Mouse (Mus musculus) kidney, embryonic 15.5 days (tissue): ENCODE measurements at regions not wholly inside any gene's neighbourhood (a gene's known extent, or its start where the extent isn't known, plus 50 kb on each side); places are given as distances from the start of the nearest gene placed in this dataset.

Source experiments
- ATAC-seq: fragments of 200-750 bp; cut with Nextera tagmentation; replicated peaks from 2 replicates; pipeline ENCODE4 v1.8.0; 2017; ENCODE audit warnings: moderate TSS enrichment; ENCODE audit not compliant: low FRiP score
- H3K27ac ChIP-seq: fragments of 300-500 bp; sonication (generic); 2 replicates; pipeline ENCODE4 v1.5.1; 2015; ENCODE audit warnings: mild to moderate bottlenecking, inconsistent platforms
- H3K27me3 ChIP-seq: fragments of 300-500 bp; sonication (generic); 2 replicates; pipeline ENCODE4 v1.6.1; 2015; ENCODE audit warnings: inconsistent platforms
- H3K36me3 ChIP-seq: fragments of 300-500 bp; sonication (generic); 2 replicates; pipeline ENCODE4 v1.6.1; 2015; ENCODE audit warnings: inconsistent platforms
- H3K4me1 ChIP-seq: fragments of 300-500 bp; sonication (generic); 2 replicates; pipeline ENCODE4 v1.6.1; 2015; ENCODE audit warnings: inconsistent platforms
- H3K4me2 ChIP-seq: fragments of 300-500 bp; sonication (generic); 2 replicates; pipeline ENCODE4 v1.6.1; 2015; ENCODE audit warnings: moderate library complexity, mild to moderate bottlenecking, inconsistent platforms
- H3K4me3 ChIP-seq: fragments of 300-500 bp; sonication (generic); replicated peaks from 2 replicates; pipeline ENCODE4 v1.5.1; 2015; ENCODE audit warnings: mild to moderate bottlenecking, inconsistent platforms
- H3K9ac ChIP-seq: fragments of 300-500 bp; sonication (generic); 2 replicates; pipeline ENCODE4 v1.6.1; 2015; ENCODE audit warnings: mild to moderate bottlenecking, inconsistent platforms
- H3K9me3 ChIP-seq: fragments of 300-500 bp; sonication (generic); replicated peaks from 2 replicates; pipeline ENCODE4 v1.6.1; 2016; ENCODE audit warnings: inconsistent platforms
- WGBS: fragments of 180-500 bp; shearing (Covaris S2); methylation state at CpG from one replicate; pipeline ENCODE4 v1.1.7; 2015; ENCODE audit warnings: mixed read lengths; 5-methylcytosine and 5-hydroxymethylcytosine counted together

- H3K36me3 ChIP-seq = no peaks in the 10 kb centered on the region
- no peaks in the 10 kb centered on the region for H3K27me3 ChIP-seq
- no peaks in the 10 kb centered on the region for H3K9me3 ChIP-seq
- no peaks in the 10 kb centered on the region for H3K4me1 ChIP-seq
- no peak overlapping the region for H3K4me3 ChIP-seq
- H3K9ac ChIP-seq = no peak overlapping the region
- no peak overlapping the region for H3K27ac ChIP-seq
- H3K4me2 ChIP-seq = no peak overlapping the region
- no peak for ATAC-seq
- 75% methylated on average over 4 of the region's 4 CpGs for WGBS
These were observed 345.0 kb upstream of the Sphkap start for GRCm38 (mm10) chr1:83752976-83753375.

- Histone ChIP-seq H3K9me3 (no peaks in the 10 kb centered on the region), H3K9ac (no peak overlapping the region), H3K4me1 (no peaks in the 10 kb centered on the region), H3K4me2 (no peak overlapping the region), H3K27ac (no peak overlapping the region), H3K27me3 (no peaks in the 10 kb centered on the region), H3K36me3 (no peaks in the 10 kb centered on the region), H3K4me3 (no peak overlapping the region)
- WGBS = 84% methylated on average over 4 of the region's 4 CpGs
- ATAC-seq = no peak
These were observed 341.0 kb upstream of the Sphkap start for GRCm38 (mm10) chr1:83748974-83749373.

DNA sequence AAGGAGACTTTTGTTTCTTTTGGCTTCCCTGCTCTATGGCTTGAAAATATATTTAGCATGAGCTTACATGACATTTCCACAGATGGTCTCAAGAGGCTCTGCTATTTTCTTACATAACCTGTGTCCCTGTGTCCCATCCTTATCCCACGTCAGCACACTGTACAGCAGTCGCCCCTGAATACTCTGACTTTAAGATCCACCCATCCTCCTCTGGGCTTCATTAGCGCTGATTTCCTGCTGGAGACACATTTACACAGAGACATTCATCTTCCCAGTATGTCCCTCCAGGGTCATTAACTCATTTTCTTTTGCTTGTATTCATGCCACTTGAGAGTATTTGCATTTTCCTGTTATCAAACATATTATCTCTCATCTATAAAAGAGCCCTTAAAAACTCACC, 340.1 kb upstream of the Sphkap start:
- no peak overlapping the region for H3K4me2 ChIP-seq
- no peaks in the 10 kb centered on the region for H3K4me1 ChIP-seq
- 56% methylated on average over 3 of the region's 3 CpGs for WGBS
- no peak overlapping the region for H3K27ac ChIP-seq
- H3K9me3 ChIP-seq = no peaks in the 10 kb centered on the region
- no peaks in the 10 kb centered on the region for H3K36me3 ChIP-seq
- no peak overlapping the region for H3K9ac ChIP-seq
- no peak for ATAC-seq
- no peaks in the 10 kb centered on the region for H3K27me3 ChIP-seq
- no peak overlapping the region for H3K4me3 ChIP-seq

- H3K4me2 ChIP-seq = no peak overlapping the region
- no peak for ATAC-seq
These were observed 339.4 kb upstream of the Sphkap start for GRCm38 (mm10) chr1:83747412-83747811.

DNA sequence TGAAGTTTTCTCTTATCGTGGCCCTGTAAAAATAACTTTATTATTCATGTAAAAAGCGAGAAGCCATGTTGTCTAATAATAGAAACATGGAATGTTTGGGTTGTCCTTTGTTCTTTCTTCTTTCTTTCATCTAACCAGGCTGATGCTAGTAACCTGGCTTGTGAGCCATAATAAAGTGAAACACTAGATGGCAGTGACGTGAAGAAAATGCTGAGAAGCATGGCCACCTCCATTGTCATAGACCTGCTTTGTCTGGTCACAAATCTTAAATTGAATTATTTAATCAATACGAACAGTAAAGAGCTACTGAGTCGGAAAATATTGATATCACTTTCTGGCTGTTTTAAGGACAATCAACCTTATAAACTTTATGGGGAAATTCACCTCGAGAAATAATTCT, 338.0 kb upstream of the Sphkap start:
- Histone ChIP-seq H3K27me3 (no peaks in the 10 kb centered on the region), H3K27ac (no peak overlapping the region), H3K36me3 (no peaks in the 10 kb centered on the region), H3K9me3 (no peaks in the 10 kb centered on the region), H3K4me1 (no peaks in the 10 kb centered on the region), H3K9ac (no peak overlapping the region), H3K4me2 (no peak overlapping the region), H3K4me3 (no peak overlapping the region)
- ATAC-seq = no peak; the same call in 1 of the 2 replicates
- WGBS = 26% methylated on average over 6 of the region's 6 CpGs

More at GRCm38 (mm10) chr1:83747412-83747811, 339.4 kb upstream of the Sphkap start:
- Histone ChIP-seq H3K27me3 (no peaks in the 10 kb centered on the region), H3K27ac (peak overlapping the region; percentile 67), H3K4me1 (no peaks in the 10 kb centered on the region), H3K36me3 (no peaks in the 10 kb centered on the region), H3K9ac (no peak overlapping the region), H3K9me3 (no peaks in the 10 kb centered on the region), H3K4me3 (no peak overlapping the region)
- WGBS = 79% methylated on average over 3 of the region's 3 CpGs

DNA sequence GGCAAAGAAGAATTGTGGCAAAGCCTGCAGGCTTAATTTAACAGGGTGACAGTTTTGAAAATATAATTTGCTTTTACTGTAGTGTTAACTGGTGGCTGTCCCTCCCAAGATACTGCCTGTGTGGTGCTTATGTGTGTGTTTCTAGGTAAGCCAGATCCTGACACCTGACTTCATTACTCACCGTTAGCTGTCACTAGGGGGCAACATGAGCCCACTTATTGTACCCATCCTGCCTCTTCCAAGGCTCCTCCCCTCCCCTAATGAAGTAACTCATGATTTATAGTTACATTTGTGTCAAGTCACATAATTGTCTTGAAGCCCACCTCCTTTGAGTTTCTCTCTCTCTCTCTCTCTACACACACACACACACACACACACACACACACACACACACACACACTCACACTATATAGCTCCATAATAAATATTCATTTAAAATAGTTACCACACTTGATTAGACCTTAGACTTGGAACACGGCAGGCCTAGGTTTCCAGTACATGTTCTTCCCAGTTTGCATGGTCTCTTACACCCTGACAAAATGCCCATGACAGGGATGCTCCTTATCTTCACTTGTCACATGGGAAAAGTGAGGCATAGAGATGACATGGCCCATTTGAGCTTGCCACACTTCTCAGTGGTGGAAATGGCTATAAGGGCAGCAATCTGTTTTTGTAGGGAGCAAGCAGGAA, 328.6 kb upstream of the Sphkap start:
- no peak; the same call in 1 of the 2 replicates for ATAC-seq
- 44% methylated on average over 2 of the region's 2 CpGs for WGBS

GRCm38 (mm10) chr1:83731682-83732081, 323.7 kb upstream of the Sphkap start:
- WGBS = 76% methylated on average over 1 of the region's 1 CpGs

More for the DNA sequence above, 328.6 kb upstream of the Sphkap start:
- Histone ChIP-seq H3K4me3 (no peak overlapping the region), H3K9ac (no peak overlapping the region), H3K27me3 (no peaks in the 10 kb centered on the region), H3K27ac (no peak overlapping the region), H3K4me1 (no peaks in the 10 kb centered on the region), H3K36me3 (no peaks in the 10 kb centered on the region), H3K4me2 (no peak overlapping the region), H3K9me3 (no peaks in the 10 kb centered on the region)

DNA sequence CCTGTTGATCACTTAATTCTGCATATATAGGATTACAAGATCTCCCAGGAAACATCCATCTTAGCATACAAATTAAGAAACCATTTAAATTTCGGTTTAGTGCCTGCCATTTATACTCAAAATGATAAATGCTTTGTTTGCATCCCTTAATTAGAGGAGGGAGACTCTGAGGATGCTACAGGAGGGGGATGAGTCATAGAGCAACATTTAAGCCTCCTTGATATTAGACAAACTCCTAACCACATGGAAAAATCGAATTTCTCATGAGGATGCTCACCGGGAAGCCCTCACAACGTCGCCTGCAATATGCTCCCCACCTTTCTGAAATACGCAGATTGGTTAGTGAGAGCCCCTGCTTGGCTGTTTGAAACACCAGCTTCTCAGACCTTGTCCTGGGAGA, 320.8 kb upstream of the Sphkap start:
- Histone ChIP-seq H3K9me3 (no peaks in the 10 kb centered on the region), H3K9ac (no peak overlapping the region), H3K27ac (no peak overlapping the region), H3K27me3 (no peaks in the 10 kb centered on the region), H3K4me1 (no peaks in the 10 kb centered on the region), H3K4me3 (no peak overlapping the region), H3K36me3 (no peaks in the 10 kb centered on the region), H3K4me2 (no peak overlapping the region)
- WGBS = 84% methylated on average over 6 of the region's 6 CpGs
- ATAC-seq = no peak

More at GRCm38 (mm10) chr1:83731682-83732081, 323.7 kb upstream of the Sphkap start:
- Histone ChIP-seq H3K4me2 (no peak overlapping the region), H3K27me3 (no peaks in the 10 kb centered on the region), H3K9me3 (no peaks in the 10 kb centered on the region), H3K36me3 (no peaks in the 10 kb centered on the region), H3K27ac (no peak overlapping the region), H3K4me1 (no peaks in the 10 kb centered on the region), H3K9ac (no peak overlapping the region), H3K4me3 (no peak overlapping the region)
- no peak for ATAC-seq

GRCm38 (mm10) chr1:83727938-83728337, 319.9 kb upstream of the Sphkap start:
- ATAC-seq = no peak
- no peak overlapping the region for H3K4me2 ChIP-seq
- no peaks in the 10 kb centered on the region for H3K4me1 ChIP-seq
- H3K9ac ChIP-seq = no peak overlapping the region
- H3K36me3 ChIP-seq = no peaks in the 10 kb centered on the region
- 95% methylated on average over 4 of the region's 4 CpGs for WGBS
- H3K9me3 ChIP-seq = no peaks in the 10 kb centered on the region
- H3K4me3 ChIP-seq = no peak overlapping the region
- no peak overlapping the region for H3K27ac ChIP-seq
- H3K27me3 ChIP-seq = no peaks in the 10 kb centered on the region

GRCm38 (mm10) chr1:83727215-83727614, 319.2 kb upstream of the Sphkap start:
- H3K4me3 ChIP-seq = no peak overlapping the region
- no peaks in the 10 kb centered on the region for H3K27me3 ChIP-seq
- H3K9ac ChIP-seq = no peak overlapping the region
- 81% methylated on average over 4 of the region's 4 CpGs for WGBS
- H3K27ac ChIP-seq = no peak overlapping the region
- H3K4me1 ChIP-seq = no peaks in the 10 kb centered on the region
- ATAC-seq = no peak
- no peaks in the 10 kb centered on the region for H3K9me3 ChIP-seq
- no peaks in the 10 kb centered on the region for H3K36me3 ChIP-seq
- H3K4me2 ChIP-seq = no peak overlapping the region

GRCm38 (mm10) chr1:83723096-83723495, 315.1 kb upstream of the Sphkap start:
- H3K27ac ChIP-seq = no peak overlapping the region
- no peaks in the 10 kb centered on the region for H3K4me1 ChIP-seq
- no peak for ATAC-seq
- H3K27me3 ChIP-seq = no peaks in the 10 kb centered on the region
- no peak overlapping the region for H3K9ac ChIP-seq
- WGBS = 66% methylated on average over 1 of the region's 1 CpGs
- H3K36me3 ChIP-seq = no peaks in the 10 kb centered on the region
- no peak overlapping the region for H3K4me3 ChIP-seq
- H3K9me3 ChIP-seq = no peaks in the 10 kb centered on the region
- H3K4me2 ChIP-seq = no peak overlapping the region

DNA sequence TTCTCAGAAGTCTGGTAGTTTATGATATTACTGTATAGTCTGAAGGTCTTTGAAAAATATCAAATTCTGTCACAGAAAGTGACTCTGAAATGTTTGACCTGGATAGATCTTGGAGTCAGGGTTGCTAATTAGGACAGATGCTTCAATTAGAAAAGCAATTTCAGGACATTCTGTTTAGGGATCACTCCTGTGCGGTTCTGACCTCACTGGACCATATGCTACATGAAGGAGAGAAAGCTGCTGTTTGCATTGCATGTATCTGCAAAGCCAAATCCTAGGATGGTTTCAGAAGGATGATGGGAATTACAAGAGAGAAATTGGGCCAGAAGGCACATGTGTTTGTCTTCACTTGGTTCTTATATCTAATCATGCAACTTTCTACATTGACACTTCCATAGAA, 312.2 kb upstream of the Sphkap start:
- Histone ChIP-seq H3K9me3 (no peaks in the 10 kb centered on the region), H3K27me3 (no peaks in the 10 kb centered on the region), H3K9ac (no peak overlapping the region), H3K4me2 (no peak overlapping the region), H3K4me3 (no peak overlapping the region), H3K36me3 (no peaks in the 10 kb centered on the region), H3K27ac (no peak overlapping the region), H3K4me1 (no peaks in the 10 kb centered on the region)
- WGBS = 84% methylated on average over 1 of the region's 1 CpGs
- no peak for ATAC-seq

DNA sequence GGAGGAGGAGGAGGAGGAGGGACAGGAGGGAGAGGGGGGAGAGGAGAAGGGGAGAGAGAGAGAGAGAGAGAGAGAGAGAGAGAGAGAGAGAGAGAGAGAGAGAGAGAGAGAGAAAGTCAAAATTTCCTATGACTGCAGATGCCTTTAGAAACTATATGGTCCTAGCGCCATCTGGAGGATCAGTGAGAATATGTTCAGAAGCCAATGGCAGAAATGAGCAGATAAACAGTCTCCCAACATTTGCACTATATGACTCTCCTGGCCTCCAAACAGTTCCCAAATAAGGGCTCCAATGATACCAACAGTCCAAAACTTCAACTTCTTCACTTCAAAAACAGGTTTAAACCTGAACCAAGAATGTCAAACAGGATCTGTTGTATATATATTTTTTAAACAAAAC, 309.1 kb upstream of the Sphkap start:
- Histone ChIP-seq H3K27ac (no peak overlapping the region), H3K4me3 (no peak overlapping the region), H3K4me2 (no peak overlapping the region), H3K36me3 (no peaks in the 10 kb centered on the region), H3K9me3 (no peaks in the 10 kb centered on the region), H3K27me3 (no peaks in the 10 kb centered on the region), H3K4me1 (0 out of 2 replicates have a peak, but pooled peaks cover 2% of the 10 kb centered on the region), H3K9ac (no peak overlapping the region)
- ATAC-seq = no peak
- WGBS = 0% methylated on average over 1 of the region's 1 CpGs
